Mouse (Mus musculus) lung, adult 2 months (tissue): ENCODE data around the gene Grcc10. TPM values are rescaled to one million over a fixed set of nuclear protein-coding genes. Genes with fewer than 3 reads are reported as not detected.

ENCODE experiments used
- DNase-seq: peaks from one replicate; pipeline ENCODE4 v3.0.0; 2022
- H3K4me1 ChIP-seq: fragments of 200-500 bp; 2 replicates; pipeline ENCODE4 v1.6.1; 2011; ENCODE audit warnings: low read length; ENCODE audit not compliant: control insufficient read depth, insufficient read depth
- H3K4me3 ChIP-seq: fragments of 200-500 bp; replicated peaks from 2 replicates; pipeline ENCODE3; 2011; ENCODE audit warnings: low read depth, mild to moderate bottlenecking, control low read depth, low read length; ENCODE audit errors: extremely low read depth
- CTCF ChIP-seq: fragments of 200-500 bp; IDR thresholded peaks from 2 replicates; pipeline ENCODE4 v1.5.1; 2011; ENCODE audit warnings: mild to moderate bottlenecking, low read length, control low read depth; ENCODE audit not compliant: insufficient read depth
- POLR2A ChIP-seq: fragments of 200-500 bp; IDR thresholded peaks from 2 replicates; pipeline ENCODE4 v1.6.1; 2011; ENCODE audit warnings: low read depth, mild to moderate bottlenecking, control low read depth, low read length, borderline replicate concordance; ENCODE audit errors: extremely low read depth
- WGBS: fragments of 180-500 bp; shearing (Covaris S2); methylation state at CpG from one replicate; pipeline ENCODE4 v1.1.7; 2018; 5-methylcytosine and 5-hydroxymethylcytosine counted together
- polyA plus RNA-seq: library from polyadenylated mRNA; depleted of rRNA; stranded (reverse); fragments of >200 nt; gene quantifications from 2 replicates; pipeline ENCODE4 v1.2.3, GENCODE M21; 2012; rRNA removed

Gene Grcc10
- polyA plus RNA-seq, 1 experiment, result 226 TPM

DNA sequence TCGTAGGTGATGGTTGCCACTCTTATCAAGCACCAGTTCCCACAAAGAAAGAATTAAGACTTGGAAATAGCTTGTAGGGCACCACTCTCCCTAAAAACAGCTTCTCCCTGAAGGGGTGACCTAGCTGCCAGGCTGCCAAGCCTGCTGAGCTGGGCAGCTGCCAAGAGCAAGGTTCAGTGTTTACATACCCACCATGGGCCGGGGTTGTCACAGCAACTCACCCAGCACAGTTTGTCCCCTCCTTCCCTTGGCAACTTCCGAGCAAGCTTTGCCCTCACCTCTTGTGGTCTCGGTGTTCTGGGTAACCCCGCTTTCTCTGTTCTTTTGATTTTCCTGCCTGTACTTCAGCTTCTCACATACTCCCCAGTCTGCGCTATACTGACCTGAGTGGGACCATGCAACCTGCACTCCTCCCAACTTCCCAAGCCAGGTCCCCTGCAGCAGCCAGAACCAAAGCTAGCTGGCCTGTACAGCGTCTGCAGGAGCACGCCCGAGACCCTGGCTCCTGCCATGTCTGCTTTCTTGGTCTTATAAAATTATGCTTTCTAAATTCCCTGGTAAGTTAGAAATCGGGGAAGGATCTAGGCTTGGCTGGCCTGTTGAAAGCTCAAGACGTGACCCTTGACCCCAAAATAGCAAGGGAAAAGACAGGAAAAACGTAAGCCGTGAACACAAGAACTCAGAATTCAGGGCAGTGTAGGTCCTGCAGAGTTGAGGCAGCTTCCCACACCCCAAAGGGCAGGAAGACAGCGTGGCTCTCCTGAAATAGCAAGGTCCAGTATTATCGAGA lies 46.8 kb downstream of the Grcc10 start:
- Histone ChIP-seq H3K4me3 (no peak overlapping the region), H3K4me1 (peaks cover 17% of the 10 kb centered on the region)
- 41% methylated on average over 15 of the region's 15 CpGs for WGBS
- peak; percentile 75 for DNase-seq
- TF ChIP-seq POLR2A (no peak), CTCF (no peak)

DNA sequence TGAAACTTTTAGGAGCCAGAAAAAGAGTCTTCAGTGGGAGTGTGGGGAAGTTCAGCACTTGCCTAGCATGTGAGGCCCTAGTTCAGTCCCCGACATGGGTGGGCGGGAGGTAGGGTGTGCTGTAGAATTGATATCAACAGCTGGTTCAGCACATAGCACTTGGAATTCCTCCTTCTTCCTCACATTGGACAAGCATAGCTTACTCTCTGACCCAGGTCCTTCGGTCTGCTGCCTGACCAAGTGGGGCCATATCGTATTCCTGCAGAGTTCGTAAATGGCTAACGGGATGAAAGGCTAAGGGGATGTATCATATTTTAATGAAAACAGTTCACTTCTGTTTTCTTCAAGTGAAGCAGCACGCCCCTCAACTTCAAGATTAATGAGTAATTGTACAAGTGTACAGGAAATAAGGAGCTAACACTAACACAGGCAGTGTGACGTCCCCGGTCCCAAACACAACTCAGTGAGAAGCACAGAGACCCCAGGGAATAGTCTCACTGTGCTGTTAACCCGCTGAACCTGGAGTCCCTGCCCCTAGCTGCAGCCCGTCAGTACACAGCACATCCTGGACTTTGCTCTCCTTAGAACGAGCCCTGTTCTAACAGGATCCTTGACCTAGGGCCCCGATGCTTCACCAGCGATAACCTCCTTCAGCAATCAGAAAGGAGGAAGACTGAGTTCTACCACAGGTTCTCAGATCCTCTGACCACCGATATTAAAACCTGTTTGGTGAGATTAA lies 47.8 kb downstream of the Grcc10 start:
- Histone ChIP-seq H3K4me1 (peaks cover 17% of the 10 kb centered on the region), H3K4me3 (no peak overlapping the region)
- DNase-seq, result no peak
- WGBS, result 28% methylated on average over 15 of the region's 15 CpGs
- TF ChIP-seq CTCF, result no peak
- no peak for TF ChIP-seq POLR2A

DNA sequence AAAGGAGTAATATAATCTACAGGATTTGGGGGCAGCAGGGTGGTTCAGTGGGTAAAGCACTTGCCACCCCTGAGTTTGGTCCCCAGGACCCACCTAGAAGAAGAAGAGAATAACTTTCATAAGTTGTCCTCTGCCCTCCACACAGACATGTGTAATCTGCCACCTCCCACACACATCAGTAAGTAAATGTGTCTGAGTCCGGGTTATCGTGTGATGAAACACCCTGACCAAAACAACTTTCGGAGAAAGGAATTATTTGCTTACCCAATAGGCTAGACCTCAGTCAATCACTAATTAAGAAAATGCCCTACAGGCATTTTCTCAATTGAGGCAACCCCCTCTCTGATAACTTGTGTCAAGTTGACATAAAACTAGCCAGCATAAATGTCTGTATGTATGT lies 50.7 kb downstream of the Grcc10 start:
- peaks cover 21% of the 10 kb centered on the region for H3K4me1 ChIP-seq
- WGBS, result 83% methylated on average over 3 of the region's 3 CpGs
- DNase-seq, result no peak
- no peak overlapping the region for H3K4me3 ChIP-seq
- no peak for TF ChIP-seq CTCF
- TF ChIP-seq POLR2A, result no peak

Other genes with a start within 250 kb of the Grcc10 start
- 4.6 and 5.9 TPM in 2 replicates for gene C1rl, start 248.3 kb downstream of the Grcc10 start, polyA plus RNA-seq
- 47.2 and 58.0 TPM in 2 replicates for gene C1ra, start 229.0 kb downstream of the Grcc10 start, polyA plus RNA-seq
- 58.4 and 101 TPM in 2 replicates for gene C1s1, start 199.0 kb downstream of the Grcc10 start, polyA plus RNA-seq
- not detected in 2 replicates for gene C1rb, start 171.1 kb downstream of the Grcc10 start, polyA plus RNA-seq
- 0.06 TPM in 1 of 2 replicates, not detected in the other for gene C1s2, start 105.3 kb downstream of the Grcc10 start, polyA plus RNA-seq
- gene Lpcat3, start 78.3 kb downstream of the Grcc10 start, polyA plus RNA-seq, result 83.3 and 112 TPM in 2 replicates
- gene Emg1, start 29.2 kb downstream of the Grcc10 start, polyA plus RNA-seq, result 29.6 and 42.9 TPM in 2 replicates
- 64.7 and 74.4 TPM in 2 replicates for gene Phb2, start 29.0 kb downstream of the Grcc10 start, polyA plus RNA-seq
- gene Ptpn6, start 2.7 kb downstream of the Grcc10 start, polyA plus RNA-seq, result 38.9 and 48.7 TPM in 2 replicates
- gene Gm45234, start 14.6 kb upstream of the Grcc10 start, polyA plus RNA-seq, result 0.08 TPM in 1 of 2 replicates, not detected in the other
- gene Atn1, start 15.2 kb upstream of the Grcc10 start, polyA plus RNA-seq, result 52.0 and 64.6 TPM in 2 replicates
- gene Eno2, start 28.3 kb upstream of the Grcc10 start, polyA plus RNA-seq, result 3.3 and 3.8 TPM in 2 replicates
- gene Lrrc23, start 38.4 kb upstream of the Grcc10 start, polyA plus RNA-seq, result 26.2 and 35.8 TPM in 2 replicates
- 20.2 and 22.4 TPM in 2 replicates for gene Spsb2, start 67.3 kb upstream of the Grcc10 start, polyA plus RNA-seq
- 117 and 218 TPM in 2 replicates for gene Tpi1, start 72.9 kb upstream of the Grcc10 start, polyA plus RNA-seq
- gene Usp5, start 88.1 kb upstream of the Grcc10 start, polyA plus RNA-seq, result 58.1 and 73.2 TPM in 2 replicates
- gene Cdca3, start 88.2 kb upstream of the Grcc10 start, polyA plus RNA-seq, result 3.5 and 6.7 TPM in 2 replicates
- 0.31 and 0.36 TPM in 2 replicates for gene Gnb3, start 98.9 kb upstream of the Grcc10 start, polyA plus RNA-seq
- 34.9 and 42.1 TPM in 2 replicates for gene P3h3, start 116.4 kb upstream of the Grcc10 start, polyA plus RNA-seq
- 0.27 and 0.69 TPM in 2 replicates for gene Gpr162, start 122.6 kb upstream of the Grcc10 start, polyA plus RNA-seq
- 1.9 and 2.7 TPM in 2 replicates for gene Cd4, start 146.8 kb upstream of the Grcc10 start, polyA plus RNA-seq
- 1.4 and 1.9 TPM in 2 replicates for gene Lag3, start 170.3 kb upstream of the Grcc10 start, polyA plus RNA-seq
- 1,982 and 2,310 TPM in 2 replicates for gene Ptms, start 178.7 kb upstream of the Grcc10 start, polyA plus RNA-seq
- gene Mlf2, start 190.0 kb upstream of the Grcc10 start, polyA plus RNA-seq, result 313 and 336 TPM in 2 replicates
- gene Cops7a, start 224.2 kb upstream of the Grcc10 start, polyA plus RNA-seq, result 178 and 213 TPM in 2 replicates